Mouse (Mus musculus) embryonic fibroblast, embryonic 13.5 days (primary cell): Measurements from ENCODE around the gene Plcd3. TPM values are rescaled to one million over a fixed set of nuclear protein-coding genes. Genes with fewer than 3 reads are reported as not detected.

Experiments used
- H3K27ac ChIP-seq: 2 replicates; pipeline ENCODE4 v1.5.1; 2012; ENCODE audit warnings: low read length, control low read depth, inconsistent platforms; ENCODE audit not compliant: insufficient read depth
- H3K4me1 ChIP-seq: 2 replicates; pipeline ENCODE4 v1.6.1; 2011; ENCODE audit warnings: low read length; ENCODE audit not compliant: control insufficient read depth, insufficient read depth
- H3K4me3 ChIP-seq: 2 replicates; pipeline ENCODE4 v1.5.1; 2011; ENCODE audit warnings: mild to moderate bottlenecking, control low read depth, low read length; ENCODE audit not compliant: insufficient read depth
- CTCF ChIP-seq: IDR thresholded peaks from 2 replicates; pipeline ENCODE4 v1.5.1; 2011; ENCODE audit warnings: mild to moderate bottlenecking, control low read depth, low read length, moderate library complexity, borderline replicate concordance; ENCODE audit not compliant: insufficient read depth
- POLR2A ChIP-seq: IDR thresholded peaks from 2 replicates; pipeline ENCODE4 v1.6.1; 2011; ENCODE audit warnings: low read depth, mild to moderate bottlenecking, control low read depth, low read length, moderate library complexity
- polyA plus RNA-seq: library from polyadenylated mRNA; stranded (reverse); fragments of >200 nt; gene quantifications from 2 replicates; pipeline ENCODE4 v1.2.4, GENCODE M21; 2011; ENCODE audit warnings: low read depth; ENCODE audit not compliant: missing spikeins, insufficient read length

Gene Plcd3
- polyA plus RNA-seq, 1 experiment, result 5.6 TPM

GRCm38 (mm10) chr11:103100361-103100760, 1.1 kb downstream of the Plcd3 start:
- H3K4me1 ChIP-seq, result peaks cover 16% of the 10 kb centered on the region
- H3K27ac ChIP-seq, result no peak overlapping the region
- H3K4me3 ChIP-seq, result no peak overlapping the region
- TF ChIP-seq POLR2A, result no peak
- no peak for TF ChIP-seq CTCF

DNA sequence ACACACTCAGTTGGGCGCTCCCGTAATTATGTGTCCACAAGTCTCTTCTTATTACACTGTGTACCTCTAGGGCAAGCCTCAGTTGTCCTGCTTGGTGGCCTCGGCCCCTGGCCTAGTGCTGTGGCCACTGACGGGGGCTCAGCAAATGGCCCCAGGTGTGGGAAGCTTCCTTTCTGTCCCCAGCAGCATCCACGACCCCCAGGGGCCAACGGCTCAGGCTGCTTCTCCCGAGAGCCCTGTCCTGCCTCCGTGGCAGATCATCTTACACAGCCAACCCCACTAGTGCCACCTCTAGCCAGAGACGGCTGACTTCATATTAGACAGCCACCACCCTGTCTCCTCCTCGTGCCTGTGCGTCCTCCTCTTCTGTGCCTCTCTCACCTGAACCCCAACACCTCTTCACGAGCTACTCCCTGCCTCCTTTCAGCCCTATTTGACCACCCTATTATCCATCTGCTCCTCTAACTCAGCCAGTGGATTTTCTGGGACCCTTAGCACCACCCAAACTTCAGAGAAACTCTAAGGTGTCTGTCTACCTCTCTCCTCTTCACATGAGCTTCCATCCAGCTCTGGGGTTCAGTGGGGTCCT, 2.0 kb downstream of the Plcd3 start:
- H3K4me1 ChIP-seq, result peaks cover 16% of the 10 kb centered on the region

DNA sequence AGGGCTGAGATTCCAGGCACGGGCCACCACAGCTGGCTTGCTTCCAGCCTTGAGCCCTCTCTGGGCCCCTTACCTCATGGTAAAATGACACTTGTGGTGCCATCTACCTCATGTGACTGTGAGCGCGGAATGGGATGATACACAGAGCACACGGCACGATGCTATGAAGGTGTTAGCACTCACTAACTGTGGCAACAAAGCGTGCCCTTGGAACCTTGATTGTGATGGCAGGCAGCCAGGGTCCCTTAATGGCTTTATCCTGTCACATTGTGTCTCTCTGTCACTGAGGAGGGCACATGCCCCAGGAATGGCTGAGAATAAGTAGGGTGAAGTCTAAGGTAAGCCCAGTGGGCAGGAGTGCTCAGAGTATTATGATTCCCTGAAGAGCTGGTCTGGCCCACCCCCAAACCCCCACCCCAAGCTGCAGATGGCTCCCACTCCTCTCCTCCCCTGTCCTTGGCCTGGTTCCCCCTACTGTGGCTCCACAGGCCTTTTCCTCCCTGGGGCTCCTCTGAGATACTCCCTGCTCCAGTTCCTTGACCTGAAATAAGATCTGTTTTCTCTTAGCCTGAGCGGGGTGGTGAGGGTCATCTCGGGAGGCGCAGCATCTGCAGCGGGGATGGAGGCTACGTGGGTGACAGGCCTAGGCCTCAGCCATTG, 2.8 kb downstream of the Plcd3 start:
- Histone ChIP-seq H3K4me3 (no peak overlapping the region), H3K27ac (no peak overlapping the region), H3K4me1 (peaks cover 23% of the 10 kb centered on the region)
- TF ChIP-seq POLR2A (no peak), CTCF (no peak)

More for the DNA sequence above, 2.0 kb downstream of the Plcd3 start:
- no peak for TF ChIP-seq CTCF
- no peak for TF ChIP-seq POLR2A
- Histone ChIP-seq H3K4me3 (no peak overlapping the region), H3K27ac (no peak overlapping the region)

DNA sequence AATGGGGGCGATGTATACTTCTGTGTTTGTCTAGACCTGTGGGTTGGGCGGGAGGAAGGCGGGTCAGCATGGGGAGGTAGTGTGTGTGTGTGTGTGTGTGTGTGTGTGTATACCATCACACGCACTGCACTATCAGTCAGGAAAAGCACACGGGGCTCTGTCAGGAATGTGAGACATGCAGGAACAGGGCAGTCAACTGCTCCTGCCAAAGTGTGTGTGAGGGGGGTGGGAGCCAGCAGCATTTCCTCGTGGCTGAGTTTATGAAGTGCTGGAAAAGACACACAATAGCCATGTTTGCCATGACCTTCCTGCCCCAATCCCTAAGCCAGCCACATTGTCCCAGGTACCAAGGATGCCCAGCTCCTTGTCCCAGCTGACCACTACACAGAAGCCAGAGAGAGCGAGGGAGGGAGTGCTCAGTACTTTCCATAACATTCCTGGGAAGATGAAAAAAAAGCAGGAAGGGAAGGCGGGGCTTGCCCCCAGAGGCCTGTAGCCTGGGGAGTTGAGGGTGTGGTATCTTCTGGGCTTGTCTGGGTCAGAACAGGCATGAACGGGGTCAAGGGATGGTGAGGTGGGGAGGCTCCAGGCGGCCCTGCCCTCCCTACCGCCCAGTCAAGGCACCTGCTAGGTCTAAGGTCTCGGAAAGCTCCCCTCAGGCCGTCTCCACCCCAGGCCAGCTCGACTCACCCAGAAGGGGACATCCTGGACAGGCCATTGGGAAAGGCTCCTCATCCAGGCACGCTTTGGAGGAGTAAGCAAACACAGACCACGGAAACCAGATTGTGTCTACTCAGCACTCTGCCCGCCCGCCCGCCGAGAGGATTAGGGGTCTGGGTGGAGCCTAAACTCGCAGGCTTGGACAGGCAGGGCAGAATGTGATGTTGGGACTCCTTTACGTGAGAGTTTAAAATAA, 4.2 kb downstream of the Plcd3 start:
- H3K4me1 ChIP-seq, result peaks cover 23% of the 10 kb centered on the region
- no peak overlapping the region for H3K4me3 ChIP-seq
- TF ChIP-seq CTCF (no peak), POLR2A (no peak)
- H3K27ac ChIP-seq, result peak overlapping the region; percentile 49

- TF ChIP-seq POLR2A (no peak), CTCF (no peak)
- no peak overlapping the region for H3K27ac ChIP-seq
Observed at GRCm38 (mm10) chr11:103095801-103096200, 5.7 kb downstream of the Plcd3 start.

GRCm38 (mm10) chr11:103095107-103095670, 6.3 kb downstream of the Plcd3 start:
- H3K27ac ChIP-seq, result peak overlapping the region; percentile 43; the same call in 1 of the 2 replicates
- TF ChIP-seq CTCF (no peak), POLR2A (no peak)
- peaks cover 23% of the 10 kb centered on the region for H3K4me1 ChIP-seq
- H3K4me3 ChIP-seq, result no peak overlapping the region

More at GRCm38 (mm10) chr11:103095801-103096200, 5.7 kb downstream of the Plcd3 start:
- H3K4me1 ChIP-seq, result peaks cover 23% of the 10 kb centered on the region
- H3K4me3 ChIP-seq, result no peak overlapping the region

DNA sequence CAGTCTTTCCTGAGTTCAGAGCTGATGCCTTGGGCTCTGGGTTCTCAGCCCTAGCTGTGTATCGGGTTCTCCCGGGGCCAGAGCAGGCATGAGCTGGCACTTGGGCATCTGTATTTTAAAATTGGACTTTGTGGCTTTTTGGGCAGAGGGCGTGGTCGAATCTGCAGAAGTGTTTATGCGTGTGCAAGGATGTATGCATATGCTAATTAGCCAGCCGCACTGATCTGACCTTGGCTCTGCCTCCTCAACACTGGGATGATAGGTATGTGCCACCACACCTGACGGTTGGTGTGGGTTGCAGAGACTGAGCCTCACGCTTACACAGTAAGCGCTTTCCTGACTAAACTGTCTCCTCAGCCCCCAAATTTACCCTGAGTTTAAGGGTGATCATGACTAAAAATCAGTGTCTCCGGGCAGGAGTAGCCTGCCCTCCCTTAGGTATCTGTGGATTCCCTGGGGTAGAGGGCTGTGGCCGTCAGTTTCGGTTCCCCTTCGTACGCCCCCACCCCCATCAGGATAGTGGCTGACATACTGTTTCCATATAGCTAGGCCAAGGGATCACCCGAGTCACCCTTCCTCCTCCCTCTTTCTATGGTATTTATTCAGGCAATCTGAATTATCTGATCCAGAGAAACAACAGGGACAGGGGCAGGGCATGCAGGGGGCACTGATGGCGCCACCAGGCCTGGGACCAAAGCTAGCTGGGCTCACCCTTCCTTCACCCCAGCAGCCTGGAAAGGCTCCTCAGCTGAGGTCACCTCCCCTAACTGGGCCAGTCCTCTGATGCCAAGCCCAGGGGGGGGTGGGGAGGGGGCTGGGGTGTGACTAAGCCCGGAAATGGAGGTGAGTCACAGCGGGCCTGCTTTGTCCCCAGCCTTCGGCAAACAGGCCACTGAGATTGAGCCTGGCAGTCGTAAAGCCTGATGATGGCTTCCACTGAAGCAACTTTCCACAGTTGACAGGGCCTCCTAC, 7.3 kb downstream of the Plcd3 start:
- Histone ChIP-seq H3K4me1 (peaks cover 21% of the 10 kb centered on the region), H3K4me3 (no peak overlapping the region), H3K27ac (peak overlapping the region; percentile 72)
- TF ChIP-seq CTCF (no peak), POLR2A (peak; percentile 54)

- Histone ChIP-seq H3K4me3 (no peak overlapping the region), H3K27ac (peak overlapping the region; percentile 72), H3K4me1 (peaks cover 21% of the 10 kb centered on the region)
- no peak for TF ChIP-seq POLR2A
- TF ChIP-seq CTCF, result no peak
Observed at GRCm38 (mm10) chr11:103093306-103093705, 8.2 kb downstream of the Plcd3 start.
